Mouse (Mus musculus): ENCODE data around the gene Foxe1. TPM values are rescaled to one million over a fixed set of nuclear protein-coding genes. Genes with fewer than 3 reads are reported as not detected.

Gene Foxe1
- total RNA-seq, 2 experiments from 2014 or later, result not detected

DNA sequence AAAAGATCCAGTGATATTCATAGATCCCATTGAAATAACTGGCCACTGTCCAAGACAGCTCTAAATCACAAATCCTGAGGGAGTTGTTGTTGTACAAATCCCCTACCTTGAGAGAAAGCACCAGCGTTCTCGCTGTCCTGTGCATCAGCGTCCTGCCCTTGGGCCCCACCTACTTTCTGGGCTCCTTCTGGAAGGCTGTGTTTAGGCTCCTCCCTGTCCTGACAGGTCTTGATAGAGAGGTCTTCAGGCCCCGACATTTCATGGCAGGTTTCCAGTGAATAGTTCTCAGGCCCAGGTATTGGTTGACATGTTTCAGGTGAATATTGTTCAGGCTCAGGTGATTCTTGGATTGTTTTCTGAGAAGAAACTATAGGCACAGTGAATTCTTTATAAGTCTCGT is 52.3 kb downstream of the Foxe1 start:
- no peak for DNase-seq (ENCODE audit: low spot score in 2 of 2)

Other genes starting within 250 kb of the Foxe1 start
- 10 to 100 TPM; 43.2 to 50.0 TPM for gene Ncbp1, start 205.0 kb upstream of the Foxe1 start, total RNA-seq (2021)
- 10 to 100 TPM; 14.5 to 18.5 TPM for gene Tstd2, start 204.9 kb upstream of the Foxe1 start, total RNA-seq (2021)
- gene Xpa, start 147.3 kb upstream of the Foxe1 start, total RNA-seq (2021), result 10 to 100 TPM; 10.2 to 11.2 TPM
- 1 to 10 TPM; 3.7 to 4.3 TPM for gene Trmo, start 45.8 kb downstream of the Foxe1 start, total RNA-seq (2021)
- not detected for gene Hemgn, start 69.9 kb downstream of the Foxe1 start, total RNA-seq (2021)
- 10 to 100 TPM; 41.5 to 45.7 TPM for gene Anp32b, start 107.3 kb downstream of the Foxe1 start, total RNA-seq (2021)
- gene Nans, start 145.6 kb downstream of the Foxe1 start, total RNA-seq (2021), result 10 to 100 TPM; 14.8 to 19.2 TPM
- gene Trim14, start 192.5 kb downstream of the Foxe1 start, total RNA-seq (2021), result 1 to 10 TPM in 1 of 2 experiments, under 1 TPM in 1; 0.74 to 1.3 TPM